Mouse (Mus musculus) heart, postnatal 0 days (tissue): Measurements from ENCODE around the gene Ell3.

Source experiments
- CTCF ChIP-seq: IDR thresholded peaks from 2 replicates; pipeline ENCODE4 v1.5.1; 2016; ENCODE audit warnings: antibody characterized with exemption, control low read depth, low read depth
- EP300 ChIP-seq: IDR thresholded peaks from 2 replicates; pipeline ENCODE4 v1.6.1; 2016; ENCODE audit warnings: antibody characterized with exemption, low read depth

GRCm38 (mm10) chr2:121403296-121403695 lies 40.8 kb downstream of the Ell3 start:
- TF ChIP-seq CTCF (no peak), EP300 (no peak)
